Mouse (Mus musculus) left cerebral cortex, adult 2 months (tissue): ENCODE data around the gene Atp6v0d1. TPM values are rescaled to one million over a fixed set of nuclear protein-coding genes. Genes with fewer than 3 reads are reported as not detected.
A peak's percentile ranks its signal among the peaks of the same experiment; 100 is the strongest.

Experiments
- DNase-seq, 2 experiments: peaks; one replicate each; pipeline ENCODE4 v3.0.0; 2021 to 2022; ENCODE audit warnings: low spot score in 2 of 2, mixed read lengths in 1 of 2; ENCODE audit errors: extremely low spot score in 1 of 2
- H3K27ac ChIP-seq: fragments of 200-600 bp; 2 replicates; pipeline ENCODE4 v1.8.1; 2022
- H3K4me3 ChIP-seq: fragments of 200-600 bp; 2 replicates; pipeline ENCODE4 v1.8.1; 2022
- CTCF ChIP-seq: fragments of 200-600 bp; IDR thresholded peaks from 2 replicates; pipeline ENCODE4 v1.8.1; 2022; ENCODE audit warnings: antibody characterized with exemption, mild to moderate bottlenecking, moderate library complexity
- intact Hi-C: fragments of 180-260 bp; cut with DNase I; formaldehyde crosslinking; loops from one replicate; pipeline ENCODE4 v1.15.1; 2025
- total RNA-seq, 2 experiments: library from RNA; stranded (reverse); gene quantifications; 2 replicates each; pipeline ENCODE4 v1.2.3; 2021

The Atp6v0d1 gene
- total RNA-seq, 2 experiments from 2014 or later: 288 to 319 TPM

GRCm38 (mm10) chr8:105531774-105532173 lies 34.1 kb downstream of the Atp6v0d1 start:
- Histone ChIP-seq H3K27ac (no peak overlapping the region), H3K4me3 (no peak overlapping the region)
- TF ChIP-seq CTCF: peak; percentile 60
- DNase-seq: no peak
- intact Hi-C loops: loop anchor here (2.0 kb wide), 1 partner anchor 23 kb away; no protein-coding TSS in a partner anchor

- Histone ChIP-seq H3K4me3 (no peak overlapping the region), H3K27ac (no peak overlapping the region)
- no peak for TF ChIP-seq CTCF
- intact Hi-C loops: no loop called here
- DNase-seq: no peak
Measured at GRCm38 (mm10) chr8:105529271-105529670, 36.6 kb downstream of the Atp6v0d1 start.

- intact Hi-C loops: no loop called here
- no peak overlapping the region for H3K4me3 ChIP-seq
Measured at GRCm38 (mm10) chr8:105528206-105528605, 37.6 kb downstream of the Atp6v0d1 start.

GRCm38 (mm10) chr8:105527110-105527509 lies 38.7 kb downstream of the Atp6v0d1 start:
- intact Hi-C loops: no loop called here
- DNase-seq: no peak
- H3K27ac ChIP-seq: no peak overlapping the region
- TF ChIP-seq CTCF: no peak
- no peak overlapping the region for H3K4me3 ChIP-seq

More at GRCm38 (mm10) chr8:105528206-105528605, 37.6 kb downstream of the Atp6v0d1 start:
- no peak for TF ChIP-seq CTCF
- no peak for DNase-seq
- H3K27ac ChIP-seq: no peak overlapping the region

GRCm38 (mm10) chr8:105522890-105523289 lies 43.0 kb downstream of the Atp6v0d1 start:
- no peak for DNase-seq
- Histone ChIP-seq H3K27ac (no peak overlapping the region), H3K4me3 (no peak overlapping the region)
- TF ChIP-seq CTCF: no peak
- intact Hi-C loops: no loop called here

GRCm38 (mm10) chr8:105521995-105522769 lies 43.7 kb downstream of the Atp6v0d1 start:
- TF ChIP-seq CTCF: no peak; the same call in 1 of the 2 replicates
- no peak overlapping the region for H3K4me3 ChIP-seq
- no peak for DNase-seq
- intact Hi-C loops: no loop called here
- H3K27ac ChIP-seq: no peak overlapping the region

GRCm38 (mm10) chr8:105521061-105521460 lies 44.8 kb downstream of the Atp6v0d1 start:
- no peak for DNase-seq
- no peak overlapping the region for H3K4me3 ChIP-seq
- intact Hi-C loops: no loop called here
- H3K27ac ChIP-seq: no peak overlapping the region
- no peak for TF ChIP-seq CTCF

GRCm38 (mm10) chr8:105520521-105520920 lies 45.3 kb downstream of the Atp6v0d1 start:
- no peak for TF ChIP-seq CTCF
- no peak overlapping the region for H3K27ac ChIP-seq
- H3K4me3 ChIP-seq: no peak overlapping the region
- no peak for DNase-seq
- intact Hi-C loops: no loop called here

GRCm38 (mm10) chr8:105519591-105519990 lies 46.3 kb downstream of the Atp6v0d1 start:
- Histone ChIP-seq H3K27ac (no peak overlapping the region), H3K4me3 (no peak overlapping the region)
- DNase-seq: no peak
- TF ChIP-seq CTCF: no peak
- intact Hi-C loops: no loop called here

GRCm38 (mm10) chr8:105518436-105519313 lies 47.2 kb downstream of the Atp6v0d1 start, which contains the start of gene Hsd11b2:
Gene Hsd11b2, plus strand, starts transcription at chr8:105518755.
- intact Hi-C loops: no loop called here
- no peak; the same call in 1 of the 2 replicates for TF ChIP-seq CTCF

GRCm38 (mm10) chr8:105517346-105517745 lies 48.5 kb downstream of the Atp6v0d1 start:
- DNase-seq: no peak
- intact Hi-C loops: no loop called here
- H3K27ac ChIP-seq: no peak overlapping the region
- no peak for TF ChIP-seq CTCF
- no peak overlapping the region for H3K4me3 ChIP-seq

More at GRCm38 (mm10) chr8:105518436-105519313, 47.2 kb downstream of the Atp6v0d1 start, which contains the start of gene Hsd11b2:
- Histone ChIP-seq H3K4me3 (peak within 1 kb of the TSS; percentile 40), H3K27ac (no peak within 1 kb of the TSS)
- peak; percentile 48 to 56 for DNase-seq
